Mouse (Mus musculus) urinary bladder, postnatal 14 days (tissue): ENCODE data around the gene Gfod2.

ENCODE experiments used
- DNase-seq: peaks from one replicate; pipeline ENCODE4 v3.0.0; 2021; ENCODE audit warnings: low spot score

Gene Gfod2

DNA sequence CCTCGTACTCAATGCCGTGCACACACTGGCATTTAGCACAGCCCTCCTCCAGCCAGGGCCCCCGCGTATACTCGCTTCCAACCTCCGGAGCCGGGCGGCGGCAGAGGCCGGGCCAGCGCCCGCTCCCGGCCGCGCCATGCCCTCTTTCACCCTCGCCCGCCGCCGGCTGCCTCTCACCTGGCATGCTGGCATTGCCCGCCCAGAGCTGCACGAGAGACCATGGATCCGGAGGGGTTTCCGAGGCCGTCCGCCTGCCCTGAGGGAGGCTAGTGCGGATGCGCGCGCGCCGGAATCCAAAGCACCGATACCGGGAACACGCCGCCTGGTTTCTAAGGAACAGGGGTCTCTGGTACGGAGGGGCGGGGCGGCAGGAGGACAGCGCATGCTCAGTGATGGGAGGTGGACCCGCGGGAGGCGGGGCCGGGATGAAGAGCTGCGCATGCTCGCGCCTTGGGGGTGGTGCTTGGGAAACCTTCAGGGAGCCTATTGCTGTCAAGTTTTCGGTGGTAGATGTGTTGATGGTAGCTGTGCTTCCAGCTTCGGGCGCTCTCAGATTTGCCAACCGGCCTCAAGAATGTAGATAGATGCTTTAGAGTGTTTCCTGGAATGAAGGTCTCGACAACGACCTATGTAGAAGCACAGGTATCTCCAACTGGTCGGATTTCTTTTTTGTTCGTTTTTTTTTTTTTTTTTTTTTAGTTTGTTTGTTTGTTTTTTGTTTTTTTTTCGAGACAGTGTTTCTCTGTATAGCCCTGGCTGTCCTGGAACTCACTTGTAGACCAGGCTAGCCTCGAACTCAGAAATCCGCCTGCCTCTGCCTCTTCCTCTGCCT lies at the start of gene Gfod2:
Gene Gfod2 (minus strand): TSS at position 388 of the 832 bp plus-strand sequence.
- DNase-seq = peak; percentile 98

DNA sequence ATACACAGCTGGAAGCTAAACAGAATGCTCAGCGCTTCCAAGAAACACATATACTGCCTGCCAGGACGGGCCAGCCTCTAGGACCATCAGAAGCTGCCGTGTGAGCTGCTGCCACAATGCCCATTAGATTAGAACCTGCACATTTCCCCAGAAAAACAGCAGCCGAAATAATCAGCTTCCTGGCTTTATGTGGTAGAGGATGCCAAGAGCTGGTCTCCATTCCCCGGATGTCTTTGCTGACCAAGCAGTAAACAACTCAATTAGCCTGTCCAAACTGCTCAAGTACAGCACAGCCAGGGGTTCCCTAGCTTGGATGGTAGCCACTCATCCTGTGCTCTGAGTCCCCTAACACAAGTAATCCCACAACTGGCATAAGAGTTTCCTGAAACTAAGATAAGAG lies 49.3 kb upstream of the Gfod2 start:
- DNase-seq = no peak

DNA sequence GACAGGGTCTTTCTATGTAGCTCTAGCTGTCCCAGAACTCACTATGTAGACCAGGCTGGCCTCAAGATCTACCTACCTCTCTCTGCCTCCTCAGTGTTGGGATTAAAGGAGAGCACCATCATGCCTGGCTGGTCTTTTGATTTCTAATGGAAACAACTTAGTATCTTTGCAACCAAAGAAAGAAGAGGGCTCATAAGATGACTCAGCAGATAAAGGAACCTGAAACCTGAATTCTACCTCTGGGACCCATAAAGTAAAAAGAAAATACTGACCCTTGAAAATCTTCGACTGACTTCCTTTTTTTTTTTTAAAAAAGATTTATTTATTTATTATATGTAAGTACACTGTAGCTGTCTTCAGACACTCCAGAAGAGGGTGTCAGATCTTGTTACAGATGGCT lies 47.5 kb upstream of the Gfod2 start:
- no peak for DNase-seq

DNA sequence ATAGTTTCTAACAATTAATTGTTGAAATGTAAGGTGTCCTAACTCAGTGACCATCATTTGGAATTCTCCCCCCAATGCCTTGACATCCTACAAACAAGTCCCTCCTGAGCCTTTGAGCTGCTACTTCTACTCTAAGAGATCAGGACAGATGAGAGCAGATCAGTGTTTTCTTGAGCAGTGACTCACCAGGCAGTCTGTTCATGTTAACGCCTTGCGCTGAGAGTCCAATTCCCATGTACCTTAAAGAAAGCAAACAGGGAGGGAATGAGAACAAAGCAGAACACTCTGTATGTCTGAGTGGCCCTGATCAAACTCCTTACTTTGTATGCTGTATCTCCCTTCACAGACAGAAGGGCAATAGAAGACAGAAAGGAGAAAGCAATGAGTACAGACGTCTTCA lies 46.9 kb upstream of the Gfod2 start:
- no peak for DNase-seq

DNA sequence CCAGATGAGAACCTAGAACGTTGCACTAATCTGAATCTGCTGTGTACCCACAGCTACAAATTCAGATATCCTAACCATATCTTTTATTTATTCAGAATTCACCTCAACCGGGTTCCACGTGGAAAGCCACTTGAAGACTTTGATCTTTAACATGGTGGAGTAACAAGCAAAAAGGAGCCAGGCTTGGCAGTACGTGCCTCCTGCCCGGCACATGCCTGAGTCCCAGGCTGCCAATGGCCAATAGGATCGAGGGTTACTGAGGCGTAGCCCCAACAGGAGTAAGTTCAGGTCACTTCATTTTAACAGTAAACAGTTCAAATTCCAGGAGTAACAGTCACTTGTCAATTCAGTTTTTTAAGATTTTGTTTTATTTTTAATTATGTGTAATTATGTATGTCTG lies 46.3 kb upstream of the Gfod2 start:
- DNase-seq = no peak

DNA sequence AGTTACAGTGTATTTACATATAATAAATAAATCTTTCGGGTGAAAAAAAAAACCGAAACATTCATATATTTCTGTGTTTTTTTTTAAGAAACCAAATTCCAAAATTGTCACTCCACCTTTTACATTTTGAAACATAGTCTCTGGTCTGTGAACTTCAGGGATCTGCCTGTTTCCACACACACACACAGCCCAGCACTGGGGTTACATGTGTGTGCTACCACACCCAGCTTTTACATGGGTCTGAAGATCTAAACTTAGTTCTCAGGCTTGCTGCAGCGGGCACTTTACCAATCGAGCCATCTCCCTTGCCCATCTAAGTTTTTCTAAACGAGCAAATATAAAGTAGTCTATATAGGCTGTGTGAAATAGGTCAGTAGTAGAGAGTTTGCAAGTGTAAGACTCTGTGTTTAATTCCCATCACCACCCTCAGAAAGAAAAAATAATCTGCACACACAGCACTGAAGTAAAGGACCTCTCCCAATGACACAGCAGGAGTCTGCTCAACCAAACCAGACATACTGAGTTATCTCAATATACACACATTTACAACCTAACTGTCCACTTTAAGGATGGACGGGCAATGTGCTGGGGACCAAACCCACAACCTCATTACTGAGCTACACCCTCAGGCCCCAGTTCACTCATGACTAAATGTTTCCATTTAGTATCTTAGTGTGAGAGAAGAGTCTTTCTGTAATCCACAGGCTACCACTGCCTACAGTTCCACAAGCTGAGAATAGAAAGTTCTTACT lies 42.9 kb upstream of the Gfod2 start:
- no peak for DNase-seq

DNA sequence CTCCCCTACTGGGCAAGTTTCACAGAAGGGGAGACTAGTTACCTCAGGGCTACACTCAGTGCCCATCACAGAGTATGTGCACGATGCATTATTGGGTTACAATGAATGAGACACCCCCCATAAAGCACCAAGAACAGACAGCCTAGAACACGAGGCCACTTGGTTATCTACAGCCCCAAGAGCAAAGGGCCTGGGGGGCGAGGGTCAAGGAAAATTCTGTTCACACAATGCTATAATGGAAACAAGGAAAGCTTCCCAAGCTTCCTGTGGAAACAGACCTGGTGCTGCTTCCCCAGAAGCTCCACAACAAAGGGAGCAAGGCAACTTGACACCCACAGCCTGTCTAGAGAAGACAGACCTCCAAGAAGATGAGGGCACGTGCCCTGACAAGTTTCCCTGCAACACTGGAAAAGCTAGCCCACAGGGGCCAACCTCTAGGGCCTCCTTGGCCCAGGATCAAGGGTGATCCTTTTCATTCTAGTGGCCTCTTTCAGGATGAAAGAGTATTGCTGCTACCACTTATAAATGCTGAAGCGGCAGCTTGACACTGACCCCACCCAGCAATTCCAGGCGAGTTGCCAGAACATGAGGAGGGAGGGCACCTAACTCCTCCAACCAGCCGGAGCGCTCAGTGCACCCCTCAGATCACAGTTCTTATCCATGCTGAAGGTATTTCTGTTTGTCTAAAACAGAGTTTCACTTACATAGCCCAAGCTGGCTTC lies 40.8 kb upstream of the Gfod2 start:
- peak; percentile 86 for DNase-seq

DNA sequence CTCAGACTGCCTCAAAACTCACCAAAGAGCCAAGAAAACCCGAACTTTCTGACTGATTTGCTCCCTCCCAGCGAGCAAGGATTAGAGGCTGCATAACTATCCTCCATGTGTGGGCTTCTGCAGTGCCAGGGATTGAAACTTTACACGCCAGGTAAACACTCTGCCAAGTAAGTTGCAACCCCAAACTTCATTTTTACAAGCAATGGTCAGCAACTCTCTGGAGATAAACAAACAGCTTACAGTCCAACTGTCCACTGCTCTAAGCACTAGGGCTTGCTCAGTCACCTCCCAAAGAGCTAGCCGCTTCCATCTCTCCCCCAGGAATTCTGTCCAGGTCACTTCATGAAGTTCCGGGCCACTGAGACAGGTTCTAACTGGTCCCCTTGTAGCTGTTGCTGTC lies 39.9 kb upstream of the Gfod2 start:
- no peak for DNase-seq

DNA sequence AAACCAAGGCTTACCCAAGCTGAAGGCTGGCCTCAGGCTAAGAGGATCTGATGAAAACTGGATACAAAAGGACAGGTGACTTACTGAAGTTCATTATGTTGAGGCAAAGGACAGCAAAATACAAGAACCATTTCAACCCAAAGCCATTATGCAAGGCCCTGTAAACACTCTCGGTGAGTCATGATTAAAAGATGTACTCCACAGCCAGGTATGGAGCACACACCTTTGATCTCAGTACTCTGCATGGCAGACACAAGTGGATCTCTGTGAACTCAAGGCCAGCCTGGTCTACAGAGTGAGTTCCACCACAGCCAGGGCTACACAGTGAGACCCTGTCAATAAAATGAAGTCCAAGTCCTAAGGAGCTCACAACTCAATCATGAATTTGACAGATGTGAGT lies 37.3 kb upstream of the Gfod2 start:
- no peak for DNase-seq

DNA sequence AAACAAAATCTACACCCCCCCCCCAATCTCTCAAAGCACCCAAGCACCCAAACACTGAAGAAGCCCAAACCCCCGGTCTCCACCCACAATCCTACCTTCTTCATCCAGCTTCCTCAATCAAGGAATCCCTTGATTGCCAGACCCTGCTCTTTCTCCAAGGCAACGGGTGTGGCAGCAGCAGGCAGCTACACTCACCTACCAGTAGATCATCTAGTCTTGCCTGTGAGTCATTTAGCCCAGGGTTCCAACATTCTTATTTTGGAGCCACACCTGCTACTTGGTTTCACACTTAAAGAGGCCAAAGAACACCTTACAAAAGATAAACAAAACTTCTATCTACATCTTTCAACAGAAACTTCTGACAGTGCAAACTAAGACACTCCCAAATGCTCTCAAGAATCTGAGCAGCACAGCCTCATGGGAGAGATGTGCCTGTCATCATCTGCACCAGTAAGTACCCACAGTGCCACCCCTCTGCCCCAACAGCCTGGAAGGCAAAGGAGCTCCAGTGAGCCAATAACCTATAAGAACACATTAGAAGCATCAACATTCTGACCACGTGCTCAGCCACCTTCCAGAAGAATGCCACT lies 35.6 kb upstream of the Gfod2 start:
- no peak for DNase-seq

DNA sequence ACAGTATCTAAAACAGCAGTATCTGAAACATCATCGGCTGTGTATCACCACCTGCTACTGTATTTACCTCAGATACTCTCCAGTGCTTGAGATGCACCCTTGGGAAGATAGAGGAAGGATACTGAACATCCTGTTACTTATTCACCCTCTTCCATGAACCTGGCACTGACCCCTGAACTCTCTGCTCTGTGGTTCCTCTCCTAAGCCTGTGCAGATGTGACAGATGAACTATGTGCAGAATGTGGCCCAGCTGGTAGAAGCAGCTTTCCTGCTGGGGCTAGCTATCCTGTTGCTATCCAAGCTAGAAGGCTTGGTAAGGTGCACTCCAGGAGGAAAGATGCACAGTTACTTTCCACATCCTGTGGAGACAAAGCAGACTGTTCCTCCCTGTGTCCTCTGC lies 34.9 kb upstream of the Gfod2 start:
- no peak for DNase-seq

DNA sequence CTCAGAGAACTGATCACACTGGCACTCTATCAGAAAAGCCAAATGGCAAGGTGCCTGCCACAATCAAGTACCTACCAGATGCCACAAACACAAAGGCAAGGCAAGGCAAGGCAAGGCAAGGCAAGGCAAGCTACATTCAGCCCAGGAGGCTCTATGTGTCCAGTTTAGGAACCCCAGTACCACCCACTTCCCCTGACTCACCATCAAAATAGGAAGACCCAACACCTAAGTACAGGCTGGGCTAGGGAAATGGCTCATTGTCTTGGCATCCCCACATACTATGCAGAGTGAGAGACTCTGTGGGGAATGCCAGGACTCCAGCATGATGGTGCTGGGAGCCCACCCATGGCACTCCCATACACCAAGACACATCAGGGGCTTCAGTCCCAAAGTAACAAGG lies 31.2 kb upstream of the Gfod2 start:
- DNase-seq = no peak

DNA sequence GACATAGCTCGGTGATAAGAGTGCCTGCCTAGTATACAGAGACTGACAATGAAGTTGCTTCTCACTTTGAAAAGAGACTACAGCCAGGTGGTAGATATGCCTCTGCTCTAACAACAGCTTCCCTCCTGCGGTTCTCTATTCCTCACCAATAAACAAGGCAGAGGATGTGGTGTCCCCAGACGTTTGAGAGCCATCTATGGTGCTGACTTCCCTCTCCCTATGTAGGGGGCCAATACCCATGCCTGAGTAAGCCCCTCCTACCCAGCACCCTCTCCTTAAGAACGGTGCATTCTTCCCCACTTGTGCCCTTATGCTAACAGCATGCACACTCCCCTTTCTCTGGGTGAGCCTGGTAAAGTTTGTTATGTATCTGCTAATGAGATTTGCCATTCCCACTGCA lies 30.5 kb upstream of the Gfod2 start:
- no peak for DNase-seq

DNA sequence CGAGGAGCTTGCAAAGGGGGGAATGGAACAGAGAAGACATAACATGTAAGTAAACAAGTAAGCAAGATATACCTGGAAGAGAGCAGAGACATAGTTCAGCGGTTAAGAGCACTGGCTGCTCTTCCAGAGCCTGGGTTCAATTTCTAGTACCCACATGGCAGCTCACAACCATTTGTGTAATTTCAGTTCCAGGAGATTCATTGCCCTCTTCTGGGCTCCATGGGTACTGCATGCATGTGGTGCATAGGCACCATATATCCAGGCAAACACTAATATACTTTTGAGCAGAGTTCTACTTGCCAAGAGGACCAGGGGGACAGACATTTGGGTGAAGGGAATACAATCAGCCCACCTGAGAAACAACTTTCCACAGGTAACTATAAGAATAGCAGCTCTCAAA lies 29.8 kb upstream of the Gfod2 start:
- peak; percentile 38 for DNase-seq

DNA sequence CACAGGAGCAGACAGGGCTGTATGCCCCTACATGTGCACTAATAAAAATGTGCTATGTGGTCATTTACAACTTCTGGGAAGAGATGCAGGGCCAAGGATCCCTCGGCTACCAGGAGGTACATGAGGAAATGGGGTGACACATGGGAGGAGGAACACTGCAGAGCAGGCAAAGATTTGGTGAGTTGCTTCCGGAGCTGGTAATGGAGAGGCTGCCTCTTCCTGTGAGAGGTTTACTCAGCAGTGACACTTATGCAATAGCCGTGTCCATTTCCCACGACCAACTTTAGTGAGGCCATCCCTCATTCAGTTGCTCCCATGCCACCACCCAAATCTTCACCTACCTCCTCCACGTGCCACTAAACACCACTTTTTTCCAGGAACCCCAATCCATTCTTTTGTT lies 21.8 kb upstream of the Gfod2 start:
- DNase-seq = no peak

DNA sequence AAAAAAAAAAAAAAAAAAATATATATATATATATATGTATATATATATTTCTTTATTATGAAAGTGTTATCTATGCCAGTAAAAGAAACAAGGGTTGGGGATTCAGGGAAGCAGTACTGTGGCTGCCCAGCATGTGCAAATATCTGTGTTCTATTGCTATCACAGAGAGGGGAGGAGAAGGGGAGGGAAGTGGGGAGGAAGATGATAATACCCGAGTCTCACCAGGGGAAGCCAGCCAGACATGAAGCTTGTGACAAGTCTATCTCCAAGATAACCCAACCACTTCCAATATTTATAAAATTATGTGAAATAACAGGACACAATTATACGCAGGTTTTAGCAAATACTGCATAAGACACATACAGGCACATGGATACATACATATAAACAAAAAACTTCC lies 19.4 kb upstream of the Gfod2 start:
- no peak for DNase-seq

DNA sequence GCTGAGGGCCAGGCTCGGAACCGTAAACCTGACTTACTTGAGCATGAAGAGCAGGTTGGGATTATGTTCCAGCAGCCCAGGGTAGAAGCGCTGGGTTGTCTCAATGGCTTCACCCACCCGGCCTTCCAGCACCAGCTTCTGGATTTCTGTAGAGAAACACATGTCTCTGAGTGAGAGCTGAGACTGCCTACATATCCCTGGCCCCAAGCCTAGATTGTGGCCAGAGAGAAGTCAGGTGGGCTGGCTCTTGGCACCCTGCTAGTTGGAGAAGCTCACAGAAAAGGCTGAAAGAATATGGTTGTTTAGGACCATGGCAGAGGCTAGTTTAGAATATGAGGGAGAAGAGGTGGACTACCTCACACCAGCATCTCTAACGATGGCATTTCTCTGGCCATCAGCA lies 16.0 kb upstream of the Gfod2 start:
- no peak for DNase-seq

DNA sequence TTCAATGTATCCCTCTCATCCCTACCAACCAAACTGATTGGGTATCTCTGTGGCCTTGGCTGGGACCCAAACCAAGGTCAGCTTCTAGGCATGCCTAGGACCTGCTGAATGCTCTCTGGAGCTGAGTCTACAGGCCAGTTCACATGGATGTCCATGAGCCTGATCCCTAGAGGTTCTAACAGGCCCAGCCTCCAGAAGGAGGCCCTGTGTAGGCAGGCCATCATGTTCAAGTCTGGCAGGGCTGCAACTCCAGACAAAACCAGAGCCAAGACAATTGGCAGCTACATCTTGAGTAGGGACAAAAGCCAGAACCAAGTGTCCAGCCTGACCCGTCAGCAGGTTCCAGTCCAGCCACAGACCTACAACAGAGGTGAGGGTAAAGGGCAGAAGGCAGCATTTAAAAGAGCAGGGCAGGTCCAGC lies 15.0 kb upstream of the Gfod2 start:
- DNase-seq = no peak

DNA sequence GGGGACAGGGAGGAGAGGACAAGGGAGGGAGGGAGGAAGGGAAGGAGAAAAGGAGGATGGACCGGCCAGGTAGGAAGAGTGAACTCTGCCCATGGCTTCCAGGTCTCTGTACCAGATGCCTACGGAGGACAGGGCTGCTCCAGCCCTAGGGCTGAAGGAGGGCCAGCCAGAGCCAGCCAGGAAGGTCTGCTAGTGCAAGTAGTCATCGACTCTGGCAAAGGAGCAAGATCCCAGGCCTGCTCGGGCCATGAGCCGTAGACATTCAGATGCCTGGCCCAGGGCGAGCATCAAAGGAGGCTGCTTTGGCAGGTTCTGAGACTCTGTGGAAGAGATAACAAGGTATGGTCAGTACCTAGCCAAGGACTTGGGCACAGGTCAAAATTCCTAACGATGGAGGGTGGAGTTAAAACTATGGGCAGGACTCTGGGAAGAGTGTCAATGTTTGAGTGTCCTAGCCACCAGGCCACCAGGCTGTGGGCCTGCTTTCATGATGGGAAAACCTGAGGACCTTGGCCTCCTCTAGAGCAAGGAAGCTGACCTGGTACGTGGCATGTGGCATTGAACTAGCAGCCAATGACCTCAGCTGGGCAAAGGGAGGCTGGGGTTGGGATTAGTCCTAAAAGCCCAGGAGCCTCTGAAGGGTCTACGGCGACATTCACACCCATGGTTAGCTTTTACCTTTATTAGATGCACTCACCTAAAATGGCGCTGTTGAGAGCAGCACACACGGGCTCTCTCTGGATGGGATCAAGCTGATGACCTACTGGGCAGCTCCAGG lies 13.1 kb upstream of the Gfod2 start:
- DNase-seq = no peak

DNA sequence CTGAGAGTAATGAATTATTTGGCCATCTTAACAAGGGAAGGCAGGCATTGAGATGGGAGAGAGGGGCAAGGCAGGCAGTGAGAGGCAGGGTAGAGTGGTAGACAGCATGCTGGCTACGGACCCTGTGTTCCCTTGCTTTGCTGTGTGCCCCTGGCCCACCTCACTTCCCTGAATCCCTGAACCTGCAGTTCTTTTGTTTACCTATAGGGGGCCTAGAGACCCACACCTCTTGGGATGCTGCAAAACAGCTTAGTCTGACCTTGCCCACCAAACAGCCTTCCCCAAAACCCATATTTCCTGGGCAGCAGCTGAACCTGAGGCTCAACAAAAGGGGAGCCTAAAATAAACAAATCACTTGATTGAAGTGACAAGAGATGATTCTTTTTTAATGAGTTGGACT lies 12.1 kb upstream of the Gfod2 start:
- no peak for DNase-seq

DNA sequence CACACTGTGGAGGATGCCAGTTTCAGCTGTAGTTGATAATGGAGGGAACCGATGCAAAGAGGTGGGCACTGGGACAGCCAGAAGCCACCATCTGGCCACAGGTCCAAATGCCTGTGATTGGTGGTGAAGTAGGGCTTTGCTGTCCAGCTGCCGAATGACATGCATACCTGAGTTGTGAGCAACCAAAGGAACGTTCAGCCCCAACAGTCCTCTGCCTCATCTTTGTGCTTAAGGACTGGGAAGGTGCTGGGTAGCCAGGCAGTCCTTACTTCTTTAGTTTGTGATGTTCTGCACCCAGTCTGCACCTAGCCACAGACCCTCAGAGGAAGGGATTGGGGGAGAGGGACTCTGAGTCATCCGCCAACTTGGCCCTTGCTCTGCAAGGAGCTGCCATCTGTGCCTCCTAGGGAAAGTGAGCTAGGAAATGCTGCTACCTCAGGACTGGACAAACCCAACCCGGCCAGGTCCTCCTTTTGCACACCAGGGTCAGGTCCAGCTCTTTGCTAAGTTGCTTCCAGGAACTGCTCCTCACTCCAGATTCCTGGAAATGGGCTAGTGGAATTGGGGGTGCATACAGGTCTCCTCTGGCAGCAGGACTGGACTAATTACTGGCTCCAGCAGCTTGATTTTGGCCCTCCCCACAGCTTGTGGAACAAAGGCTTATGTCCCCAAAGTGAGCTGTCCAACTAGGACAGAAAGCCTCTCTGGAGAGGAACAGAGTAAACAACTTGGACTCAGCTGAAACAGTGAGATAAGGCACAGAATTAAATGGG lies 10.2 kb upstream of the Gfod2 start:
- no peak for DNase-seq
